Mouse (Mus musculus): ENCODE results near the gene Rint1. TPM values are rescaled to one million over a fixed set of nuclear protein-coding genes. Genes with fewer than 3 reads are reported as not detected.

Gene Rint1
- total RNA-seq, 4 experiments from 2014 or later: 12.4 to 14.8 (median 13.6) TPM

GRCm38 (mm10) chr5:23864054-23864965 lies 76.8 kb downstream of the Rint1 start:
- DNase-seq (ENCODE audit: low spot score): no peak

- DNase-seq (ENCODE audit: low spot score): no peak
Observed at GRCm38 (mm10) chr5:23865941-23866340, 78.4 kb downstream of the Rint1 start.

Other genes starting within 250 kb of the Rint1 start
- gene Srpk2, start 103.1 kb upstream of the Rint1 start, total RNA-seq (2022): 10 to 100 TPM; 41.1 to 48.5 (median 42.5) TPM
- 1 to 10 TPM; 8.6 to 9.7 (median 9.1) TPM for gene Pus7, start 4.0 kb upstream of the Rint1 start, total RNA-seq (2022)
- gene Tomm7, start 56.5 kb downstream of the Rint1 start, total RNA-seq (2022): 100 to 1,000 TPM in 2 of 4 experiments, 10 to 100 TPM in 2; 97.9 to 120 (median 104) TPM
- gene Fam126a, start 243.0 kb downstream of the Rint1 start, total RNA-seq (2022): 10 to 100 TPM; 35.2 to 41.5 (median 37.2) TPM